19 mouse cellular contexts compared by ENCODE assay signal in genomic region chrX:12591401-12591943, GRCm38 (mm10). TPM values are rescaled to one million over a fixed set of nuclear protein-coding genes. Genes with fewer than 3 reads are reported as not detected.
DNase-seq lines count a peak whose midpoint lies in the region; TF ChIP-seq lines count a peak whose summit lies in the region.
"Had no signal": no experiment of that assay in that cellular context is flagged by ENCODE, and none has a peak within 500 bp of the region (broad histone marks: within the 10 kb centered on the region; RNA-seq: fewer than 3 reads in every experiment).

No protein-coding gene starts in this region.

- H3K4me2 ChIP-seq in CH12.LX (ENCODE audit: insufficient read depth, low read depth, poor library complexity, severe bottlenecking): peak overlapping the region; percentile 78; the same call in 1 of the 2 replicates
- H3K4me2 ChIP-seq: embryonic facial prominence, embryonic 13.5 days; forebrain, embryonic 12.5 days; heart, embryonic 15.5 days; hindbrain, embryonic 13.5 days; kidney, embryonic 15.5 days; liver, embryonic 12.5 days had no signal

- H3K27me3 ChIP-seq in CH12.LX (replicated peaks): no peaks in the 10 kb centered on the region
- no peaks in the 10 kb centered on the region for H3K27me3 ChIP-seq in small intestine, adult 2 months (ENCODE audit: control insufficient read depth, insufficient read depth, low read length)
- H3K27me3 ChIP-seq: forebrain, embryonic 12.5 days; heart, embryonic 15.5 days; hindbrain, embryonic 13.5 days; liver, embryonic 12.5 days had no signal

- no peak for TF ChIP-seq RAD21 in CH12.LX (IDR thresholded peaks at IDR 0.05; ENCODE audit: low read depth, low read length)

- peak overlapping the region; percentile 40; the same call in 1 of the 2 replicates for H3K9ac ChIP-seq in CH12.LX (ENCODE audit: insufficient read depth, low read depth)
- H3K9ac ChIP-seq: embryonic facial prominence, embryonic 13.5 days; forebrain, embryonic 12.5 days; heart, embryonic 15.5 days; hindbrain, embryonic 13.5 days; kidney, embryonic 15.5 days; liver, embryonic 12.5 days had no signal

- no peak overlapping the region for H3K4me3 ChIP-seq in CH12.LX (replicated peaks in 1 of 3; ENCODE audit: low read depth in 2 of 3, low read length in 2 of 3, poor library complexity in 1 of 3)
- no peak overlapping the region for H3K4me3 ChIP-seq in small intestine, adult 2 months (ENCODE audit: low read depth, low read length)
- H3K4me3 ChIP-seq: embryonic facial prominence, embryonic 13.5 days; erythroblast, embryonic 14.5 days; forebrain, embryonic 12.5 days; heart, embryonic 15.5 days; hindbrain, embryonic 13.5 days; kidney, embryonic 15.5 days; liver, embryonic 12.5 days had no signal

- dilution Hi-C loops in CH12.LX (cut with MboI; ENCODE audit: extremely low pct_ligation_motif_present, extremely low pct_unique_long_range_greater_than_20kb, low sequenced_read_pairs): no loop called here

- H3K27ac ChIP-seq in CH12.LX (ENCODE audit: insufficient read depth, low read depth): no peak overlapping the region
- H3K27ac ChIP-seq in small intestine, adult 2 months (ENCODE audit: insufficient read depth, low read depth, low read length): peak overlapping the region; percentile 51; the same call in 1 of the 2 replicates
- H3K27ac ChIP-seq: embryonic facial prominence, embryonic 13.5 days; forebrain, embryonic 12.5 days; heart, embryonic 15.5 days; hindbrain, embryonic 13.5 days; kidney, embryonic 15.5 days; liver, embryonic 12.5 days had no signal

- peaks cover 3 to 22% of the 10 kb centered on the region in 2 experiments for H3K36me3 ChIP-seq in CH12.LX (replicated peaks in 1 of 2; ENCODE audit: control insufficient read depth in 1 of 2, insufficient read depth in 1 of 2, low read length in 1 of 2)
- H3K36me3 ChIP-seq in small intestine, adult 2 months (ENCODE audit: control insufficient read depth, insufficient read depth, low read length): peaks cover 6% of the 10 kb centered on the region
- H3K36me3 ChIP-seq: embryonic facial prominence, embryonic 13.5 days; heart, embryonic 15.5 days; kidney, embryonic 15.5 days had no signal

- no peak for TF ChIP-seq POLR2A in CH12.LX (IDR thresholded peaks at IDR 0.05; ENCODE audit: low read depth, low read length)
- TF ChIP-seq POLR2A in small intestine, adult 2 months (IDR thresholded peaks at IDR 0.05; ENCODE audit: low read depth, low read length): no peak

- TF ChIP-seq CTCF in CH12.LX (conservative IDR thresholded peaks at IDR 0.05 in 1 of 2, IDR thresholded peaks at IDR 0.05 in 1 of 2; ENCODE audit: low read depth in 2 of 2, low read length in 2 of 2): no peak
- TF ChIP-seq CTCF in small intestine, adult 2 months (IDR thresholded peaks at IDR 0.05; ENCODE audit: extremely low read depth, insufficient read length, insufficient replicate concordance, low read depth, low read length): no peak

- WGBS in small intestine, adult 2 months: 33% methylated on average over 8 of the region's 8 CpGs

- TF ChIP-seq EP300 in CH12.LX (IDR thresholded peaks at IDR 0.05; ENCODE audit: low read length): no peak

- peak; percentile 11 to 55 for DNase-seq in left cerebral cortex, postnatal 25 days (ENCODE audit: low spot score in 2 of 2)
- DNase-seq in left cerebral cortex, adult 11 months (ENCODE audit: low spot score): no peak
- DNase-seq in A20 (ENCODE audit: low read depth, low spot score): peak; percentile 42
- no peak for DNase-seq in CH12.LX (ENCODE audit: extremely low read depth)
- no peak for DNase-seq in gastrocnemius, adult 18-20 months (ENCODE audit: low spot score)
- no peak for DNase-seq in adrenal gland, adult (ENCODE audit: inconsistent age in 2 of 2, low spot score in 1 of 2)
- DNase-seq: cerebellum, adult 2 months; cerebellum, postnatal 36 days; embryo, embryonic 11 days; heart, postnatal 36 days; midbrain, embryonic 14.5 days had no signal

- intact Hi-C loops in left cerebral cortex, postnatal 25 days (cut with DNase I): no loop called here

- H3K79me2 ChIP-seq in CH12.LX (replicated peaks; ENCODE audit: control insufficient read depth, extremely low read depth, insufficient read depth, poor library complexity, severe bottlenecking): peaks cover 34% of the 10 kb centered on the region

- in situ Hi-C loops in CH12.LX (cut with MboI; ENCODE audit: low pct_ligation_motif_present, low pct_unique_long_range_greater_than_20kb, low sequenced_read_pairs): no loop called here

- peaks cover 7 to 32% of the 10 kb centered on the region in 2 experiments for H3K4me1 ChIP-seq in CH12.LX (ENCODE audit: control insufficient read depth in 1 of 2, insufficient read depth in 2 of 2)
- H3K4me1 ChIP-seq in small intestine, adult 2 months (ENCODE audit: control insufficient read depth, insufficient read depth, insufficient read length, low read length): peaks cover 6% of the 10 kb centered on the region; the same call in 1 of the 2 replicates
- H3K4me1 ChIP-seq: embryonic facial prominence, embryonic 13.5 days had no signal

- no peaks in the 10 kb centered on the region for H3K9me3 ChIP-seq in CH12.LX (replicated peaks; ENCODE audit: low read length)
- H3K9me3 ChIP-seq: embryonic facial prominence, embryonic 13.5 days; forebrain, embryonic 12.5 days; heart, embryonic 15.5 days; hindbrain, embryonic 13.5 days; kidney, embryonic 15.5 days; liver, embryonic 12.5 days had no signal

TF ChIP-seq in CH12.LX, 34 proteins besides CTCF, POLR2A, EP300 and RAD21:
- no peak for TF ChIP-seq USF2 (conservative IDR thresholded peaks at IDR 0.05; ENCODE audit: low read depth, low read length)
- no peak for TF ChIP-seq USF1 (IDR thresholded peaks at IDR 0.05; ENCODE audit: low read depth, low read length)
- peak; percentile 54 for TF ChIP-seq ELF1 (IDR thresholded peaks at IDR 0.05; ENCODE audit: low read depth, low read length)

RNA-seq across cellular contexts. Expression of gene Atp6ap2, which starts 3.9 kb away (rescaled TPM):
- total RNA-seq in left cerebral cortex, postnatal 25 days (2021): 100 to 1,000 TPM; 222 to 239 TPM
- 46.9 and 50.4 TPM in 2 replicates for total RNA-seq in CH12.LX (2012; rRNA removed)
- total RNA-seq in CH12.LX (2014; rRNA removed): 108 and 113 TPM in 2 replicates
- polyA plus RNA-seq in CH12.LX (2012; ENCODE audit: insufficient read length, low read depth): 66.9 and 71.2 TPM in 2 replicates
- polyA plus RNA-seq in small intestine, adult 2 months (2012; rRNA removed): 3.3 and 6.7 TPM in 2 replicates
- 10 to 100 TPM; 12.3 to 17.3 TPM for total RNA-seq in gastrocnemius, adult 18-20 months (2021)

Comparison
In these comparisons a context has a peak if more than half of its experiments do, and no peak if none do; other contexts are left out.
1. DNase-seq: peak in left cerebral cortex, postnatal 25 days (2 of 2) and A20 (single experiment); none in left cerebral cortex, adult 11 months (single experiment), CH12.LX (single experiment), gastrocnemius, adult 18-20 months (single experiment) and adrenal gland, adult (0 of 2).